Mouse (Mus musculus) lung, embryonic 14.5 days (tissue): Measurements from ENCODE around the gene Cyp8b1. TPM values are rescaled to one million over a fixed set of nuclear protein-coding genes. Genes with fewer than 3 reads are reported as not detected.

Experiments
- ATAC-seq: fragments of 200-750 bp; cut with Nextera tagmentation; 2 replicates; pipeline ENCODE4 v1.8.0; 2017; ENCODE audit warnings: mild to moderate bottlenecking, moderate TSS enrichment, moderate library complexity; ENCODE audit not compliant: insufficient read depth
- DNase-seq: peaks from one replicate; pipeline ENCODE4 v3.0.0-alpha.2; 2015
- H3K27ac ChIP-seq: fragments of 300-500 bp; sonication (generic); 2 replicates; pipeline ENCODE4 v1.5.1; 2014; ENCODE audit warnings: low read depth, mild to moderate bottlenecking, moderate library complexity
- H3K27me3 ChIP-seq: fragments of 300-500 bp; sonication (generic); 2 replicates; pipeline ENCODE4 v1.6.1; 2014; ENCODE audit warnings: low read length, control low read depth; ENCODE audit not compliant: insufficient read depth
- H3K36me3 ChIP-seq: fragments of 300-500 bp; sonication (generic); 2 replicates; pipeline ENCODE4 v1.6.1; 2014; ENCODE audit warnings: control low read depth; ENCODE audit not compliant: insufficient read depth
- H3K4me1 ChIP-seq: fragments of 300-500 bp; sonication (generic); 2 replicates; pipeline ENCODE4 v1.6.1; 2014; ENCODE audit warnings: antibody characterized with exemption, control low read depth; ENCODE audit not compliant: insufficient read depth
- H3K4me2 ChIP-seq: fragments of 300-500 bp; sonication (generic); 2 replicates; pipeline ENCODE4 v1.6.1; 2014; ENCODE audit warnings: mild to moderate bottlenecking
- H3K4me3 ChIP-seq: fragments of 300-500 bp; sonication (generic); 2 replicates; pipeline ENCODE4 v1.5.1; 2014; ENCODE audit warnings: low read depth, low read length
- H3K9ac ChIP-seq: fragments of 300-500 bp; sonication (generic); 2 replicates; pipeline ENCODE4 v1.6.1; 2014
- H3K9me3 ChIP-seq: fragments of 300-500 bp; sonication (generic); 2 replicates; pipeline ENCODE4 v1.6.1; 2016; ENCODE audit warnings: low read depth, low read length, control low read depth
- CTCF ChIP-seq: IDR thresholded peaks from 2 replicates; pipeline ENCODE4 v1.5.1; 2016; ENCODE audit warnings: antibody characterized with exemption, low read depth
- WGBS: fragments of 180-500 bp; shearing (Covaris S2); extraction: QIAGEN DNeasy Blood & Tissue Kit; methylation state at CpG from one replicate; pipeline ENCODE4 v1.1.7; 2014; 5-methylcytosine and 5-hydroxymethylcytosine counted together
- polyA plus RNA-seq: library from polyadenylated mRNA; unstranded; fragments of >200 nt; fragmentation: Nextera tagmentation; extraction: Ambion mirVana; gene quantifications from 2 replicates; pipeline ENCODE4 v1.2.1, GENCODE M21; 2014

The Cyp8b1 gene
- polyA plus RNA-seq, 1 experiment from 2014 or later, result not detected

GRCm38 (mm10) chr9:121947784-121948183 lies 31.7 kb upstream of the Cyp8b1 start:
- H3K9ac ChIP-seq, result no peak overlapping the region
- DNase-seq, result peak; percentile 90
- H3K4me3 ChIP-seq, result no peak overlapping the region
- H3K4me1 ChIP-seq, result peaks cover 7% of the 10 kb centered on the region; the same call in 1 of the 2 replicates
- H3K36me3 ChIP-seq, result no peaks in the 10 kb centered on the region
- H3K4me2 ChIP-seq, result no peak overlapping the region
- H3K27me3 ChIP-seq, result no peaks in the 10 kb centered on the region
- no peak overlapping the region for H3K27ac ChIP-seq
- H3K9me3 ChIP-seq, result no peaks in the 10 kb centered on the region
- peak; percentile 71 for TF ChIP-seq CTCF
- 7% methylated on average over 4 of the region's 4 CpGs for WGBS
- ATAC-seq, result no peak

- H3K9ac ChIP-seq, result no peak overlapping the region
- ATAC-seq, result no peak
- no peak for DNase-seq
- H3K4me2 ChIP-seq, result no peak overlapping the region
- H3K4me3 ChIP-seq, result no peak overlapping the region
- no peak for TF ChIP-seq CTCF
- H3K27ac ChIP-seq, result no peak overlapping the region
- 87% methylated on average over 3 of the region's 3 CpGs for WGBS
- no peaks in the 10 kb centered on the region for H3K4me1 ChIP-seq
- no peaks in the 10 kb centered on the region for H3K9me3 ChIP-seq
- no peaks in the 10 kb centered on the region for H3K36me3 ChIP-seq
- H3K27me3 ChIP-seq, result no peaks in the 10 kb centered on the region
Measured at GRCm38 (mm10) chr9:121943628-121944027, 27.5 kb upstream of the Cyp8b1 start.

GRCm38 (mm10) chr9:121943005-121943404 lies 26.9 kb upstream of the Cyp8b1 start:
- H3K36me3 ChIP-seq, result no peaks in the 10 kb centered on the region
- WGBS, result 87% methylated on average over 3 of the region's 3 CpGs
- no peak overlapping the region for H3K27ac ChIP-seq
- no peaks in the 10 kb centered on the region for H3K9me3 ChIP-seq
- TF ChIP-seq CTCF, result no peak
- DNase-seq, result no peak
- no peak for ATAC-seq
- H3K27me3 ChIP-seq, result no peaks in the 10 kb centered on the region
- no peak overlapping the region for H3K4me2 ChIP-seq
- no peaks in the 10 kb centered on the region for H3K4me1 ChIP-seq
- H3K4me3 ChIP-seq, result no peak overlapping the region
- no peak overlapping the region for H3K9ac ChIP-seq

GRCm38 (mm10) chr9:121937944-121938355 lies 21.8 kb upstream of the Cyp8b1 start:
- 55% methylated on average over 21 of the region's 21 CpGs for WGBS
- Histone ChIP-seq H3K4me3 (peak overlapping the region; percentile 42), H3K9ac (peak overlapping the region; percentile 54), H3K27me3 (no peaks in the 10 kb centered on the region), H3K27ac (no peak overlapping the region), H3K9me3 (no peaks in the 10 kb centered on the region), H3K4me1 (no peaks in the 10 kb centered on the region), H3K36me3 (no peaks in the 10 kb centered on the region), H3K4me2 (peak overlapping the region; percentile 53)
- ATAC-seq, result peak; percentile 77
- DNase-seq, result peak; percentile 75
- no peak for TF ChIP-seq CTCF

GRCm38 (mm10) chr9:121937451-121937864 lies 21.4 kb upstream of the Cyp8b1 start:
- TF ChIP-seq CTCF, result no peak
- Histone ChIP-seq H3K9me3 (no peaks in the 10 kb centered on the region), H3K27ac (no peak overlapping the region), H3K27me3 (no peaks in the 10 kb centered on the region), H3K36me3 (no peaks in the 10 kb centered on the region), H3K9ac (peak overlapping the region; percentile 54; the same call in 1 of the 2 replicates), H3K4me3 (peak overlapping the region; percentile 42), H3K4me1 (no peaks in the 10 kb centered on the region), H3K4me2 (peak overlapping the region; percentile 53)
- ATAC-seq (peak; percentile 52), DNase-seq (no peak)
- 39% methylated on average over 6 of the region's 6 CpGs for WGBS

- ATAC-seq, result peak; percentile 31; the same call in 1 of the 2 replicates
- no peak overlapping the region for H3K4me3 ChIP-seq
- no peaks in the 10 kb centered on the region for H3K36me3 ChIP-seq
- H3K27ac ChIP-seq, result no peak overlapping the region
- no peaks in the 10 kb centered on the region for H3K27me3 ChIP-seq
- H3K4me1 ChIP-seq, result no peaks in the 10 kb centered on the region
- peak; percentile 9 for DNase-seq
- H3K9me3 ChIP-seq, result no peaks in the 10 kb centered on the region
- H3K9ac ChIP-seq, result no peak overlapping the region
- no peak for TF ChIP-seq CTCF
- no peak overlapping the region; the same call in 1 of the 2 replicates for H3K4me2 ChIP-seq
- WGBS, result 83% methylated on average over 1 of the region's 1 CpGs
Measured at GRCm38 (mm10) chr9:121936952-121937351, 20.8 kb upstream of the Cyp8b1 start.

- Histone ChIP-seq H3K4me2 (no peak overlapping the region), H3K36me3 (no peaks in the 10 kb centered on the region), H3K27me3 (no peaks in the 10 kb centered on the region), H3K27ac (no peak overlapping the region), H3K9me3 (no peaks in the 10 kb centered on the region), H3K4me1 (no peaks in the 10 kb centered on the region), H3K4me3 (no peak overlapping the region), H3K9ac (no peak overlapping the region)
- 79% methylated on average over 4 of the region's 4 CpGs for WGBS
- ATAC-seq, result no peak
- no peak for DNase-seq
- no peak for TF ChIP-seq CTCF
Measured at GRCm38 (mm10) chr9:121934856-121935255, 18.8 kb upstream of the Cyp8b1 start.
